Mouse (Mus musculus) neural tube, embryonic 10.5 days (tissue): ENCODE results near the gene Fry.

Experiments
- DNase-seq: peaks from one replicate; pipeline ENCODE4 v3.0.0-alpha.2; 2017; ENCODE audit warnings: low spot score; ENCODE audit errors: extremely low spot score

Fry gene

GRCm38 (mm10) chr5:150128432-150128831 is 10.0 kb downstream of the Fry start:
- no peak for DNase-seq

GRCm38 (mm10) chr5:150130144-150130543 is 11.7 kb downstream of the Fry start:
- no peak for DNase-seq

GRCm38 (mm10) chr5:150131166-150131565 is 12.7 kb downstream of the Fry start:
- DNase-seq: no peak

GRCm38 (mm10) chr5:150134651-150135050 is 16.2 kb downstream of the Fry start:
- no peak for DNase-seq

- DNase-seq: no peak
Measured at GRCm38 (mm10) chr5:150135529-150135928, 17.1 kb downstream of the Fry start.

- no peak for DNase-seq
Measured at GRCm38 (mm10) chr5:150137772-150138451, 19.5 kb downstream of the Fry start.

- no peak for DNase-seq
Measured at GRCm38 (mm10) chr5:150140513-150140912, 22.1 kb downstream of the Fry start.

GRCm38 (mm10) chr5:150145967-150146366 is 27.5 kb downstream of the Fry start:
- no peak for DNase-seq

GRCm38 (mm10) chr5:150146612-150147011 is 28.2 kb downstream of the Fry start:
- DNase-seq: no peak

- DNase-seq: no peak
Measured at GRCm38 (mm10) chr5:150149725-150150124, 31.3 kb downstream of the Fry start.

GRCm38 (mm10) chr5:150150986-150151385 is 32.5 kb downstream of the Fry start:
- DNase-seq: no peak

GRCm38 (mm10) chr5:150152071-150152879 is 33.8 kb downstream of the Fry start:
- DNase-seq: peak; percentile 15

- no peak for DNase-seq
Measured at GRCm38 (mm10) chr5:150152880-150153281, 34.4 kb downstream of the Fry start.

- DNase-seq: no peak
Measured at GRCm38 (mm10) chr5:150155388-150155787, 36.9 kb downstream of the Fry start.

- no peak for DNase-seq
Measured at GRCm38 (mm10) chr5:150156063-150156786, 37.8 kb downstream of the Fry start.

- DNase-seq: peak; percentile 29
Measured at GRCm38 (mm10) chr5:150157682-150158081, 39.2 kb downstream of the Fry start.

GRCm38 (mm10) chr5:150159151-150159550 is 40.7 kb downstream of the Fry start:
- no peak for DNase-seq

GRCm38 (mm10) chr5:150161193-150161592 is 42.7 kb downstream of the Fry start:
- no peak for DNase-seq

- no peak for DNase-seq
Measured at GRCm38 (mm10) chr5:150161898-150162297, 43.5 kb downstream of the Fry start.

GRCm38 (mm10) chr5:150164671-150165070 is 46.2 kb downstream of the Fry start:
- no peak for DNase-seq

GRCm38 (mm10) chr5:150166811-150167210 is 48.4 kb downstream of the Fry start:
- DNase-seq: no peak

- DNase-seq: no peak
Measured at GRCm38 (mm10) chr5:150167287-150167686, 48.8 kb downstream of the Fry start.
